Mouse (Mus musculus) gastrocnemius, adult 8-10 months (tissue): Measurements from ENCODE around the gene Otub1. TPM values are rescaled to one million over a fixed set of nuclear protein-coding genes. Genes with fewer than 3 reads are reported as not detected.

Experiments
- DNase-seq, 2 experiments: peaks; one replicate each; pipeline ENCODE4 v3.0.0; 2022; ENCODE audit warnings: low spot score in 2 of 2
- total RNA-seq, 4 experiments: library from RNA; stranded (reverse); gene quantifications; 2 replicates each; pipeline ENCODE4 v1.2.4; 2022

The Otub1 gene
- total RNA-seq, 4 experiments from 2014 or later, result 39.9 to 54.3 (median 43.5) TPM

GRCm38 (mm10) chr19:7148541-7149085 lies 57.5 kb downstream of the Otub1 start:
- DNase-seq, result no peak

Other genes starting within 250 kb of the Otub1 start
- 100 to 1,000 TPM; 144 to 194 (median 165) TPM for gene Ppp1r14b, start 231.3 kb downstream of the Otub1 start, total RNA-seq
- gene Plcb3, start 229.8 kb downstream of the Otub1 start, total RNA-seq, result 10 to 100 TPM in 1 of 4 experiments, 1 to 10 TPM in 3; 7.0 to 10.9 (median 9.4) TPM
- gene Fkbp2, start 225.8 kb downstream of the Otub1 start, total RNA-seq, result 10 to 100 TPM in 1 of 4 experiments, 1 to 10 TPM in 3; 4.2 to 10.4 (median 5.8) TPM
- 100 to 1,000 TPM; 167 to 187 (median 183) TPM for gene Vegfb, start 218.7 kb downstream of the Otub1 start, total RNA-seq
- 10 to 100 TPM; 32.2 to 37.7 (median 36.4) TPM for gene Dnajc4, start 213.7 kb downstream of the Otub1 start, total RNA-seq
- 10 to 100 TPM; 13.5 to 15.5 (median 15.0) TPM for gene Nudt22, start 210.2 kb downstream of the Otub1 start, total RNA-seq
- 10 to 100 TPM; 20.8 to 31.7 (median 23.7) TPM for gene Trpt1, start 210.2 kb downstream of the Otub1 start, total RNA-seq
- gene Fermt3, start 186.8 kb downstream of the Otub1 start, total RNA-seq, result under 1 TPM; 0.41 to 0.94 (median 0.60) TPM
- 10 to 100 TPM; 77.9 to 86.5 (median 81.8) TPM for gene Stip1, start 166.3 kb downstream of the Otub1 start, total RNA-seq
- gene Macrod1, start 149.5 kb downstream of the Otub1 start, total RNA-seq, result 100 to 1,000 TPM; 279 to 336 (median 292) TPM
- gene Flrt1, start 100.6 kb downstream of the Otub1 start, total RNA-seq, result 1 to 10 TPM in 3 of 4 experiments, under 1 TPM in 1; 0.83 to 2.9 (median 1.7) TPM
- 100 to 1,000 TPM in 1 of 4 experiments, 10 to 100 TPM in 3; 68.4 to 103 (median 82.9) TPM for gene Cox8a, start 11.3 kb upstream of the Otub1 start, total RNA-seq
- gene Naa40, start 34.9 kb upstream of the Otub1 start, total RNA-seq, result 10 to 100 TPM in 3 of 4 experiments, 1 to 10 TPM in 1; 9.2 to 12.4 (median 11.2) TPM
- 1 to 10 TPM; 1.8 to 4.2 (median 2.1) TPM for gene Rcor2, start 61.0 kb upstream of the Otub1 start, total RNA-seq
- 10 to 100 TPM; 31.8 to 40.1 (median 35.2) TPM for gene Mark2, start 135.5 kb upstream of the Otub1 start, total RNA-seq
- gene Spindoc, start 176.7 kb upstream of the Otub1 start, total RNA-seq, result 1 to 10 TPM; 6.8 to 8.6 (median 7.3) TPM
- gene 2700081O15Rik, start 211.3 kb upstream of the Otub1 start, total RNA-seq, result 1 to 10 TPM; 3.1 to 4.1 (median 3.8) TPM